In genomic region chr4:118427415-118427767, GRCm38 (mm10) we compare ENCODE assay signal across 8 mouse cellular contexts. TPM values are rescaled to one million over a fixed set of nuclear protein-coding genes. Genes with fewer than 3 reads are reported as not detected.
DNase-seq lines count a peak whose midpoint lies in the region; ATAC-seq and TF ChIP-seq lines count a peak whose summit lies in the region.

No protein-coding gene starts in this region.

- H3ac ChIP-seq in myocyte (ENCODE audit: control insufficient read depth, insufficient read length) = peak overlapping the region; percentile 73

- TF ChIP-seq POLR2A in cortical plate, adult 2 months (IDR thresholded peaks at IDR 0.05; ENCODE audit: extremely low read depth, insufficient read depth, low read length) = no peak
- no peak for TF ChIP-seq POLR2A in myocyte (IDR thresholded peaks at IDR 0.05; ENCODE audit: insufficient read length, low read depth)

- peak overlapping the region; percentile 56 for H3K4me3 ChIP-seq in kidney, postnatal 0 days (replicated peaks; ENCODE audit: low read depth, low read length)
- H3K4me3 ChIP-seq in cortical plate, adult 2 months (ENCODE audit: insufficient read depth, low read length) = peak overlapping the region; percentile 42
- H3K4me3 ChIP-seq in intestine, embryonic 14.5 days (ENCODE audit: low read depth, low read length) = peak overlapping the region; percentile 80
- H3K4me3 ChIP-seq in myocyte = peak overlapping the region; percentile 63

- TF ChIP-seq CTCF in kidney, postnatal 0 days (IDR thresholded peaks at IDR 0.05; ENCODE audit: low read depth) = no peak
- TF ChIP-seq CTCF in cortical plate, adult 2 months (IDR thresholded peaks at IDR 0.05; ENCODE audit: extremely low read depth, insufficient read depth, low read length) = no peak

- H3K79me2 ChIP-seq in myocyte (ENCODE audit: control insufficient read depth, insufficient read depth) = peaks cover 33% of the 10 kb centered on the region

- no peak for DNase-seq in kidney, postnatal 0 days (ENCODE audit: low spot score)
- DNase-seq in kidney, adult 11 months = no peak
- DNase-seq in intestine, embryonic 14.5 days (ENCODE audit: low spot score) = no peak
- DNase-seq in frontal cortex, postnatal 36 days (ENCODE audit: low spot score in 2 of 2) = no peak
- no peak for DNase-seq in thymus, postnatal 0 days (ENCODE audit: low spot score)
- no peak for DNase-seq in left cerebral cortex, adult 9 months (ENCODE audit: low spot score in 2 of 2)

- ATAC-seq in kidney, postnatal 0 days (replicated peaks; ENCODE audit: low FRiP score, low read depth) = no peak
- ATAC-seq in intestine, embryonic 14.5 days (replicated peaks; ENCODE audit: low FRiP score, low TSS enrichment, low read depth) = peak; percentile 9; the same call in 1 of the 2 replicates

- H3K36me3 ChIP-seq in kidney, postnatal 0 days (ENCODE audit: insufficient read depth, low read length) = peaks cover 19% of the 10 kb centered on the region
- peaks cover 28% of the 10 kb centered on the region for H3K36me3 ChIP-seq in intestine, embryonic 14.5 days (ENCODE audit: control insufficient read depth, insufficient read depth, low read length)
- peaks cover 18% of the 10 kb centered on the region for H3K36me3 ChIP-seq in myocyte (ENCODE audit: control insufficient read depth, insufficient read depth)

- H3K4me1 ChIP-seq in kidney, postnatal 0 days (replicated peaks; ENCODE audit: insufficient read depth, low read length) = peaks cover 24% of the 10 kb centered on the region
- peaks cover 2% of the 10 kb centered on the region; the same call in 1 of the 2 replicates for H3K4me1 ChIP-seq in cortical plate, adult 2 months (ENCODE audit: control insufficient read depth, insufficient read depth, low read length)
- H3K4me1 ChIP-seq in intestine, embryonic 14.5 days (replicated peaks; ENCODE audit: control insufficient read depth, insufficient read depth, low read length) = peaks cover 31% of the 10 kb centered on the region

- no peaks in the 10 kb centered on the region for H3K27me3 ChIP-seq in kidney, postnatal 0 days (ENCODE audit: insufficient read depth, low read length)
- H3K27me3 ChIP-seq in intestine, embryonic 14.5 days (replicated peaks; ENCODE audit: control insufficient read depth, insufficient read depth, low read length) = no peaks in the 10 kb centered on the region
- no peaks in the 10 kb centered on the region for H3K27me3 ChIP-seq in myocyte (ENCODE audit: control insufficient read depth, insufficient read depth, insufficient read length)

- H3K27ac ChIP-seq in kidney, postnatal 0 days = peak overlapping the region; percentile 76
- H3K27ac ChIP-seq in cortical plate, adult 2 months (ENCODE audit: insufficient read depth, low read length) = peak overlapping the region; percentile 98
- peak overlapping the region; percentile 85 for H3K27ac ChIP-seq in intestine, embryonic 14.5 days (ENCODE audit: low read depth)

- peak overlapping the region; percentile 63 for H3K9ac ChIP-seq in kidney, postnatal 0 days (ENCODE audit: low read depth, low read length)
- peak overlapping the region; percentile 66 for H3K9ac ChIP-seq in intestine, embryonic 14.5 days (ENCODE audit: low read length)

- no peaks in the 10 kb centered on the region for H3K9me3 ChIP-seq in kidney, postnatal 0 days (replicated peaks; ENCODE audit: low read length)
- H3K9me3 ChIP-seq in intestine, embryonic 14.5 days (ENCODE audit: control insufficient read depth, low read length) = no peaks in the 10 kb centered on the region

- WGBS in kidney, postnatal 0 days = 0% methylated on average over 5 of the region's 5 CpGs
- WGBS in intestine, embryonic 14.5 days = 4% methylated on average over 5 of the region's 5 CpGs

- H3K4me2 ChIP-seq in kidney, postnatal 0 days (ENCODE audit: low read length) = peak overlapping the region; percentile 60
- H3K4me2 ChIP-seq in intestine, embryonic 14.5 days (ENCODE audit: low read length) = peak overlapping the region; percentile 84
- H3K4me2 ChIP-seq in myocyte (ENCODE audit: low read depth) = peak overlapping the region; percentile 87

TF ChIP-seq in myocyte, 11 proteins besides CTCF, POLR2A, EP300 and RAD21:
- no peak for TF ChIP-seq SRF (IDR thresholded peaks at IDR 0.05; ENCODE audit: control insufficient read depth, insufficient read length, low read depth)
- no peak for TF ChIP-seq TCF3 (IDR thresholded peaks at IDR 0.05; ENCODE audit: insufficient read length, low read depth)
- TF ChIP-seq E2F4 (IDR thresholded peaks at IDR 0.05; ENCODE audit: insufficient read depth) = no peak
- no peak for TF ChIP-seq CEBPB (IDR thresholded peaks at IDR 0.05; ENCODE audit: insufficient read depth, poor library complexity, severe bottlenecking)

RNA-seq across cellular contexts. Expression of gene Elovl1, which starts 0.5 kb away (rescaled TPM):
- polyA plus RNA-seq in kidney, postnatal 0 days (2015; fragmentation: Nextera tagmentation; extraction: Ambion mirVana) = 135 and 139 TPM in 2 replicates
- 69.3 and 79.4 TPM in 2 replicates for polyA plus RNA-seq in cortical plate, adult 2 months (2012; rRNA removed)
- polyA plus RNA-seq in intestine, embryonic 14.5 days (2014; fragmentation: Nextera tagmentation; extraction: Ambion mirVana) = 144 and 152 TPM in 2 replicates
- polyA plus RNA-seq in myocyte (2012; fragmentation: generic; extraction: Trizol) = 136 TPM
- 47.4 and 50.9 TPM in 2 replicates for polyA plus RNA-seq in thymus, postnatal 0 days (2015; fragmentation: Nextera tagmentation; extraction: Ambion mirVana)

RNA-seq across cellular contexts. Expression of gene Cdc20, which starts 9.8 kb away (rescaled TPM):
- polyA plus RNA-seq in kidney, postnatal 0 days (2015; fragmentation: Nextera tagmentation; extraction: Ambion mirVana) = 117 and 122 TPM in 2 replicates
- 1.7 and 2.3 TPM in 2 replicates for polyA plus RNA-seq in cortical plate, adult 2 months (2012; rRNA removed)
- polyA plus RNA-seq in intestine, embryonic 14.5 days (2014; fragmentation: Nextera tagmentation; extraction: Ambion mirVana) = 259 and 273 TPM in 2 replicates
- polyA plus RNA-seq in myocyte (2012; fragmentation: generic; extraction: Trizol) = 79.8 TPM
- 241 and 247 TPM in 2 replicates for polyA plus RNA-seq in thymus, postnatal 0 days (2015; fragmentation: Nextera tagmentation; extraction: Ambion mirVana)

RNA-seq across cellular contexts. Expression of gene Med8, which starts 18.3 kb away (rescaled TPM):
- polyA plus RNA-seq in kidney, postnatal 0 days (2015; fragmentation: Nextera tagmentation; extraction: Ambion mirVana) = 89.6 and 92.8 TPM in 2 replicates
- 58.6 and 59.8 TPM in 2 replicates for polyA plus RNA-seq in cortical plate, adult 2 months (2012; rRNA removed)
- 106 and 109 TPM in 2 replicates for polyA plus RNA-seq in intestine, embryonic 14.5 days (2014; fragmentation: Nextera tagmentation; extraction: Ambion mirVana)
- 78.6 TPM for polyA plus RNA-seq in myocyte (2012; fragmentation: generic; extraction: Trizol)
- 103 and 109 TPM in 2 replicates for polyA plus RNA-seq in thymus, postnatal 0 days (2015; fragmentation: Nextera tagmentation; extraction: Ambion mirVana)

RNA-seq across cellular contexts. Expression of gene Szt2, which starts 18.3 kb away (rescaled TPM):
- 3.3 and 3.6 TPM in 2 replicates for polyA plus RNA-seq in kidney, postnatal 0 days (2015; fragmentation: Nextera tagmentation; extraction: Ambion mirVana)
- 33.4 and 38.6 TPM in 2 replicates for polyA plus RNA-seq in cortical plate, adult 2 months (2012; rRNA removed)
- 12.1 and 13.2 TPM in 2 replicates for polyA plus RNA-seq in intestine, embryonic 14.5 days (2014; fragmentation: Nextera tagmentation; extraction: Ambion mirVana)
- 8.1 TPM for polyA plus RNA-seq in myocyte (2012; fragmentation: generic; extraction: Trizol)
- polyA plus RNA-seq in thymus, postnatal 0 days (2015; fragmentation: Nextera tagmentation; extraction: Ambion mirVana) = 5.4 and 8.4 TPM in 2 replicates

RNA-seq across cellular contexts. Expression of gene Mpl, which starts 29.9 kb away (rescaled TPM):
- 0.09 TPM in 1 of 2 replicates, not detected in the other for polyA plus RNA-seq in kidney, postnatal 0 days (2015; fragmentation: Nextera tagmentation; extraction: Ambion mirVana)
- polyA plus RNA-seq in cortical plate, adult 2 months (2012; rRNA removed) = 1.4 and 1.5 TPM in 2 replicates
- 0.31 and 0.46 TPM in 2 replicates for polyA plus RNA-seq in intestine, embryonic 14.5 days (2014; fragmentation: Nextera tagmentation; extraction: Ambion mirVana)
- not detected for polyA plus RNA-seq in myocyte (2012; fragmentation: generic; extraction: Trizol)
- polyA plus RNA-seq in thymus, postnatal 0 days (2015; fragmentation: Nextera tagmentation; extraction: Ambion mirVana) = 0.33 and 0.39 TPM in 2 replicates

Comparison
In these comparisons a context has a peak if more than half of its experiments do, and no peak if none do; other contexts are left out.
1. RNA of gene Cdc20, which starts 9.8 kb away (polyA plus RNA-seq): 259 to 273 TPM in intestine, embryonic 14.5 days, 241 to 247 TPM in thymus, postnatal 0 days, 117 to 122 TPM in kidney, postnatal 0 days and 79.8 TPM in myocyte (single experiment); 1.7 to 2.3 TPM in cortical plate, adult 2 months; every median in the first group is over 10 times any median in the second.
2. Peak in every context shown above with its lines, with median percentiles within 50 percentile points of each other: H3K27ac ChIP-seq, H3K4me2 ChIP-seq and H3K4me3 ChIP-seq.